19 mouse cellular contexts compared by ENCODE assay signal in genomic region chr11:105506322-105506721, GRCm38 (mm10). TPM values are rescaled to one million over a fixed set of nuclear protein-coding genes. Genes with fewer than 3 reads are reported as not detected.
DNase-seq lines count a peak whose midpoint lies in the region; ATAC-seq and TF ChIP-seq lines count a peak whose summit lies in the region.
"Had no signal": no experiment of that assay in that cellular context is flagged by ENCODE, and none has a peak within 500 bp of the region (broad histone marks: within the 10 kb centered on the region; RNA-seq: fewer than 3 reads in every experiment).

No protein-coding gene starts in this region.

- H3K27me3 ChIP-seq in heart, adult 2 months (ENCODE audit: control insufficient read depth, insufficient read depth, low read length), result no peaks in the 10 kb centered on the region
- peaks cover 69% of the 10 kb centered on the region for H3K27me3 ChIP-seq in midbrain, embryonic 12.5 days
- H3K27me3 ChIP-seq in midbrain, embryonic 11.5 days (ENCODE audit: control insufficient read depth, insufficient read depth, low read length), result peaks cover 19% of the 10 kb centered on the region; the same call in 1 of the 2 replicates
- no peaks in the 10 kb centered on the region for H3K27me3 ChIP-seq in liver, adult 2 months (ENCODE audit: control insufficient read depth, insufficient read depth, low read length)
- H3K27me3 ChIP-seq in midbrain, embryonic 16.5 days (ENCODE audit: control insufficient read depth, insufficient read depth, low read depth, low read length), result 0 out of 2 replicates have a peak, but pooled peaks cover 2% of the 10 kb centered on the region
- H3K27me3 ChIP-seq: forebrain, embryonic 12.5 days had no signal

- H3K4me3 ChIP-seq in heart, adult 2 months, result no peak overlapping the region
- H3K4me3 ChIP-seq in midbrain, embryonic 12.5 days, result no peak overlapping the region
- H3K4me3 ChIP-seq in midbrain, embryonic 11.5 days (ENCODE audit: low read depth, low read length), result no peak overlapping the region
- no peak overlapping the region for H3K4me3 ChIP-seq in liver, adult 2 months (ENCODE audit: insufficient read depth, low read depth, low read length)
- no peak overlapping the region for H3K4me3 ChIP-seq in midbrain, embryonic 16.5 days (ENCODE audit: low read depth, low read length)
- H3K4me3 ChIP-seq: forebrain, embryonic 12.5 days; left cerebral cortex, adult 2 months; liver, embryonic 15.5 days; myocyte had no signal

- ATAC-seq in midbrain, embryonic 12.5 days (ENCODE audit: low FRiP score, low read depth), result no peak
- ATAC-seq in midbrain, embryonic 11.5 days (ENCODE audit: low FRiP score), result no peak
- no peak for ATAC-seq in midbrain, embryonic 16.5 days
- ATAC-seq: CD4-positive, CD25-positive, alpha-beta regulatory T cell, adult 4 months; inflammation-experienced regulatory T-cells, adult 6 months had no signal

- no peaks in the 10 kb centered on the region for H3K36me3 ChIP-seq in heart, adult 2 months (ENCODE audit: control insufficient read depth, insufficient read depth, low read length)
- no peaks in the 10 kb centered on the region for H3K36me3 ChIP-seq in midbrain, embryonic 12.5 days
- no peaks in the 10 kb centered on the region for H3K36me3 ChIP-seq in midbrain, embryonic 11.5 days (ENCODE audit: control insufficient read depth, insufficient read depth, low read length)
- no peaks in the 10 kb centered on the region for H3K36me3 ChIP-seq in liver, adult 2 months (ENCODE audit: control insufficient read depth, insufficient read depth, low read length)
- H3K36me3 ChIP-seq in midbrain, embryonic 16.5 days (ENCODE audit: control insufficient read depth, insufficient read depth, low read length), result no peaks in the 10 kb centered on the region
- H3K36me3 ChIP-seq: forebrain, embryonic 12.5 days; liver, embryonic 15.5 days had no signal

- intact Hi-C loops in heart, adult 2 months (cut with DNase I), result no loop called here

- no peak overlapping the region for H3K4me2 ChIP-seq in midbrain, embryonic 12.5 days (replicated peaks)
- H3K4me2 ChIP-seq in midbrain, embryonic 11.5 days, result no peak overlapping the region
- H3K4me2 ChIP-seq in midbrain, embryonic 16.5 days (ENCODE audit: low read length), result no peak overlapping the region
- H3K4me2 ChIP-seq: forebrain, embryonic 12.5 days; liver, embryonic 15.5 days had no signal

- H3K4me1 ChIP-seq in heart, adult 2 months (ENCODE audit: control insufficient read depth, insufficient read depth, low read length), result peaks cover 6% of the 10 kb centered on the region
- H3K4me1 ChIP-seq in midbrain, embryonic 12.5 days, result peaks cover 41% of the 10 kb centered on the region
- H3K4me1 ChIP-seq in midbrain, embryonic 11.5 days (ENCODE audit: control insufficient read depth, insufficient read depth, low read length), result peaks cover 30% of the 10 kb centered on the region
- no peaks in the 10 kb centered on the region; the same call in 1 of the 2 replicates for H3K4me1 ChIP-seq in liver, adult 2 months (ENCODE audit: control insufficient read depth, insufficient read depth, low read length)
- H3K4me1 ChIP-seq in midbrain, embryonic 16.5 days (ENCODE audit: control insufficient read depth, insufficient read depth, low read length), result peaks cover 29% of the 10 kb centered on the region
- H3K4me1 ChIP-seq: liver, embryonic 15.5 days had no signal

- H3K9me3 ChIP-seq in midbrain, embryonic 12.5 days, result no peaks in the 10 kb centered on the region
- no peaks in the 10 kb centered on the region for H3K9me3 ChIP-seq in midbrain, embryonic 11.5 days (ENCODE audit: control insufficient read depth, low read length)
- no peaks in the 10 kb centered on the region for H3K9me3 ChIP-seq in midbrain, embryonic 16.5 days (replicated peaks; ENCODE audit: control insufficient read depth, low read length, poor library complexity, severe bottlenecking)
- H3K9me3 ChIP-seq: forebrain, embryonic 12.5 days; liver, embryonic 15.5 days had no signal

- WGBS in heart, adult 2 months, result 37% methylated on average over 11 of the region's 11 CpGs
- WGBS in midbrain, embryonic 12.5 days, result 82% methylated on average over 11 of the region's 11 CpGs
- 85% methylated on average over 11 of the region's 11 CpGs for WGBS in midbrain, embryonic 11.5 days
- whole genome bisulfite sequencing in liver, adult 2 months, result 64% methylated on average over 11 of the region's 11 CpGs
- 81% methylated on average over 11 of the region's 11 CpGs for WGBS in midbrain, embryonic 16.5 days

- TF ChIP-seq CTCF in heart, adult 2 months (IDR thresholded peaks at IDR 0.05), result no peak
- TF ChIP-seq CTCF in liver, adult 2 months (IDR thresholded peaks at IDR 0.05; ENCODE audit: low read depth, low read length), result no peak

- peak overlapping the region; percentile 31; the same call in 1 of the 2 replicates for H3K27ac ChIP-seq in heart, adult 2 months
- H3K27ac ChIP-seq in midbrain, embryonic 12.5 days (replicated peaks), result peak overlapping the region; percentile 78; the same call in 1 of the 2 replicates
- H3K27ac ChIP-seq in midbrain, embryonic 11.5 days (ENCODE audit: low read depth, low read length), result no peak overlapping the region
- no peak overlapping the region for H3K27ac ChIP-seq in liver, adult 2 months (replicated peaks; ENCODE audit: insufficient read depth, low read depth, low read length)
- H3K27ac ChIP-seq in midbrain, embryonic 16.5 days (ENCODE audit: low read length), result no peak overlapping the region
- H3K27ac ChIP-seq: left cerebral cortex, adult 2 months; liver, embryonic 15.5 days had no signal

- TF ChIP-seq POLR2A in heart, adult 2 months (IDR thresholded peaks at IDR 0.05; ENCODE audit: insufficient read depth, low read depth, low read length), result no peak
- no peak for TF ChIP-seq POLR2A in liver, adult 2 months (IDR thresholded peaks at IDR 0.05; ENCODE audit: extremely low read depth, insufficient read depth, low read length)

- TF ChIP-seq EP300 in heart, adult 2 months (IDR thresholded peaks at IDR 0.05; ENCODE audit: insufficient read depth, low read depth, low read length), result 0 out of 2 replicates have a peak, but pooled peaks have one; percentile 13

- no peak overlapping the region for H3K9ac ChIP-seq in heart, adult 2 months (ENCODE audit: low read depth, low read length)
- H3K9ac ChIP-seq in midbrain, embryonic 12.5 days (replicated peaks), result no peak overlapping the region
- H3K9ac ChIP-seq in midbrain, embryonic 11.5 days (ENCODE audit: low read length), result no peak overlapping the region
- H3K9ac ChIP-seq in liver, adult 2 months (ENCODE audit: low read depth, low read length), result no peak overlapping the region
- H3K9ac ChIP-seq in midbrain, embryonic 16.5 days (ENCODE audit: low read depth, low read length), result no peak overlapping the region
- H3K9ac ChIP-seq: forebrain, embryonic 12.5 days; liver, embryonic 15.5 days had no signal

- no peaks in the 10 kb centered on the region for H3K79me2 ChIP-seq in heart, adult 2 months (replicated peaks; ENCODE audit: control insufficient read depth, insufficient read depth, low read length)
- H3K79me2 ChIP-seq in liver, adult 2 months (ENCODE audit: control insufficient read depth, insufficient read depth, low read length), result no peaks in the 10 kb centered on the region

- peak in 1 of 2 experiments; percentile 44 for DNase-seq in heart, adult 2 months
- no peak for DNase-seq in heart, postnatal 4 days
- DNase-seq in midbrain, embryonic 11.5 days (ENCODE audit: low spot score, missing footprints), result no peak
- peak; percentile 35 for DNase-seq in liver, adult 2 months (ENCODE audit: extremely low read depth, low read depth, low spot score)
- DNase-seq in urinary bladder, postnatal 10 days (ENCODE audit: low spot score), result no peak
- DNase-seq in cerebellum, postnatal 4 days (ENCODE audit: low spot score in 2 of 2), result no peak
- DNase-seq: kidney, postnatal 14 days; thymus, postnatal 36 days had no signal

RNA-seq across cellular contexts. Expression of gene March10, which starts 49.8 kb away (rescaled TPM):
- total RNA-seq in heart, adult 2 months (2021), result not detected
- polyA plus RNA-seq in heart, adult 2 months (2012; rRNA removed), result 0.08 and 0.38 TPM in 2 replicates
- total RNA-seq in heart, postnatal 4 days (2021), result under 1 TPM in 1 of 2 experiments, not detected in 1; 0.09 TPM
- 0.35 and 0.48 TPM in 2 replicates for polyA plus RNA-seq in midbrain, embryonic 12.5 days (2016; fragmentation: Nextera tagmentation; extraction: Ambion mirVana)
- 0.06 TPM in 1 of 2 replicates, not detected in the other for polyA plus RNA-seq in midbrain, embryonic 11.5 days (2014; fragmentation: Nextera tagmentation; extraction: Ambion mirVana)
- not detected in 2 replicates for total RNA-seq in liver, adult 2 months (2014; rRNA removed)
- not detected in 2 replicates for polyA plus RNA-seq in liver, adult 2 months (2012; rRNA removed)
- 0.45 and 0.73 TPM in 2 replicates for polyA plus RNA-seq in midbrain, embryonic 16.5 days (2015; fragmentation: Nextera tagmentation; extraction: Ambion mirVana)
- total RNA-seq: heart, adult 18-20 months had no signal
- polyA plus RNA-seq: CD4-positive, CD25-positive, alpha-beta regulatory T cell, adult 4 months; forebrain, embryonic 12.5 days; inflammation-experienced regulatory T-cells, adult 6 months; liver, embryonic 15.5 days; small intestine, adult 2 months; stomach, embryonic 16.5 days had no signal

Comparison
In these comparisons a context has a peak if more than half of its experiments do, and no peak if none do; other contexts are left out.
1. H3K27ac ChIP-seq: peak in heart, adult 2 months (single experiment) and midbrain, embryonic 12.5 days (single experiment); none in midbrain, embryonic 11.5 days (single experiment), liver, adult 2 months (single experiment) and midbrain, embryonic 16.5 days (single experiment).